Mouse (Mus musculus): ENCODE results near the gene Elof1. TPM values are rescaled to one million over a fixed set of nuclear protein-coding genes. Genes with fewer than 3 reads are reported as not detected.

Elof1 gene
- polyA plus RNA-seq, 1 experiment from 2014 or later, result 96.9 TPM

GRCm38 (mm10) chr9:22064341-22064740, 52.6 kb downstream of the Elof1 start:
- peaks cover 39% of the 10 kb centered on the region for H3K36me3 ChIP-seq

More at GRCm38 (mm10) chr9:22064341-22064740, 52.6 kb downstream of the Elof1 start:
- 88% methylated on average over 3 of the region's 3 CpGs for WGBS
- Histone ChIP-seq H3K4me3 (no peak overlapping the region), H3K4me1 (replicated peaks) (0 out of 2 replicates have a peak, but pooled peaks cover 1% of the 10 kb centered on the region), H3K9me3 (replicated peaks) (no peaks in the 10 kb centered on the region), H3K27me3 (no peaks in the 10 kb centered on the region), H3K27ac (no peak overlapping the region), H3K4me2 (no peak overlapping the region), H3K9ac (no peak overlapping the region)
- ATAC-seq (replicated peaks; ENCODE audit: insufficient number of reproducible peaks, insufficient read depth, low FRiP score, low read depth), result 0 out of 2 replicates have a peak, but pooled peaks have one; percentile 14

Small RNA genes lying within 50 kb of the gene (microRNA-seq; reads per million reads assigned to microRNA genes)
- gene Mir7084, result not detected

Other genes with a start within 250 kb of the Elof1 start
- 9.7 and 15.6 TPM in 2 replicates for gene Rab3d, start 199.0 kb downstream of the Elof1 start, polyA plus RNA-seq (2015; fragmentation: Nextera tagmentation; extraction: Ambion mirVana)
- 2.7 and 3.5 TPM in 2 replicates for gene Ccdc159, start 189.7 kb downstream of the Elof1 start, polyA plus RNA-seq (2015; fragmentation: Nextera tagmentation; extraction: Ambion mirVana)
- gene Tmem205, start 189.6 kb downstream of the Elof1 start, polyA plus RNA-seq (2015; fragmentation: Nextera tagmentation; extraction: Ambion mirVana), result 36.9 and 44.9 TPM in 2 replicates
- gene Plppr2, start 180.1 kb downstream of the Elof1 start, polyA plus RNA-seq (2015; fragmentation: Nextera tagmentation; extraction: Ambion mirVana), result 3.2 and 5.7 TPM in 2 replicates
- gene Swsap1, start 161.4 kb downstream of the Elof1 start, polyA plus RNA-seq (2015; fragmentation: Nextera tagmentation; extraction: Ambion mirVana), result 4.4 and 5.2 TPM in 2 replicates
- 2.9 and 4.7 TPM in 2 replicates for gene Epor, start 153.7 kb downstream of the Elof1 start, polyA plus RNA-seq (2015; fragmentation: Nextera tagmentation; extraction: Ambion mirVana)
- gene Rgl3, start 127.7 kb downstream of the Elof1 start, polyA plus RNA-seq (2015; fragmentation: Nextera tagmentation; extraction: Ambion mirVana), result 1.8 and 3.0 TPM in 2 replicates
- gene Ccdc151, start 114.5 kb downstream of the Elof1 start, polyA plus RNA-seq (2015; fragmentation: Nextera tagmentation; extraction: Ambion mirVana), result 0.35 and 0.77 TPM in 2 replicates
- gene Prkcsh, start 114.4 kb downstream of the Elof1 start, polyA plus RNA-seq (2015; fragmentation: Nextera tagmentation; extraction: Ambion mirVana), result 60.3 and 83.6 TPM in 2 replicates
- 0.14 and 1.0 TPM in 2 replicates for gene Elavl3, start 65.1 kb downstream of the Elof1 start, polyA plus RNA-seq (2015; fragmentation: Nextera tagmentation; extraction: Ambion mirVana)
- gene Gm49318, start 45.9 kb downstream of the Elof1 start, polyA plus RNA-seq (2015; fragmentation: Nextera tagmentation; extraction: Ambion mirVana), result not detected in 2 replicates
- 8.5 and 11.3 TPM in 2 replicates for gene Zfp653, start 45.8 kb downstream of the Elof1 start, polyA plus RNA-seq (2015; fragmentation: Nextera tagmentation; extraction: Ambion mirVana)
- gene Ecsit, start 31.7 kb downstream of the Elof1 start, polyA plus RNA-seq (2015; fragmentation: Nextera tagmentation; extraction: Ambion mirVana), result 55.0 and 62.4 TPM in 2 replicates
- 145 and 157 TPM in 2 replicates for gene Cnn1, start 18.0 kb downstream of the Elof1 start, polyA plus RNA-seq (2015; fragmentation: Nextera tagmentation; extraction: Ambion mirVana)
- gene Acp5, start 18.5 kb upstream of the Elof1 start, polyA plus RNA-seq (2015; fragmentation: Nextera tagmentation; extraction: Ambion mirVana), result 3.0 and 10.3 TPM in 2 replicates
- 48.6 and 49.2 TPM in 2 replicates for gene Pigyl, start 39.7 kb upstream of the Elof1 start, polyA plus RNA-seq (2015; fragmentation: Nextera tagmentation; extraction: Ambion mirVana)
- 0.13 and 0.52 TPM in 2 replicates for gene Zfp872, start 70.9 kb upstream of the Elof1 start, polyA plus RNA-seq (2015; fragmentation: Nextera tagmentation; extraction: Ambion mirVana)
- gene Zfp809, start 108.5 kb upstream of the Elof1 start, polyA plus RNA-seq (2015; fragmentation: Nextera tagmentation; extraction: Ambion mirVana), result 17.8 and 22.1 TPM in 2 replicates
- 3.5 and 4.3 TPM in 2 replicates for gene Zfp599, start 142.7 kb upstream of the Elof1 start, polyA plus RNA-seq (2015; fragmentation: Nextera tagmentation; extraction: Ambion mirVana)
- 10.8 and 14.2 TPM in 2 replicates for gene Zfp810, start 190.5 kb upstream of the Elof1 start, polyA plus RNA-seq (2015; fragmentation: Nextera tagmentation; extraction: Ambion mirVana)

Data from heart, embryonic 15.5 days (tissue).